In the genomic region with DNA sequence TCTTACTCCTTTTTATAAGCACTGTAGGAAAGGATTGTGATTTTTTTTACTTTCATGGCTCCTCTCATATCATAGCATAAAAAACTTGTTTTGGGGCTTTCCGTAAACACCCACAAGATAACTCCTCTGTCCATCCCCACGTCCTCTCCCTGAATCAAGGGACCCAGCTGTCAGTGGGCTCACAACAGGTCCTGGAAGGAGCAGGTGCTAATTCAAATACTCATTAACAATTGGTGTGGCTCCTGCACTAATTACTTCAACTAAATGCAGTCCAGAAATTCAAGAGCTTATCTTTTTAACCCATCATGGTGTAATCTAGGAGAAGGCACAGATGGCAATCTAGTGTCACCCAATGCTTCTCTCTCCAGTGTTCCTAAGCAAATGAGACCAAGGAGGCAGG, we compare ENCODE assay signal across 17 mouse cellular contexts. TPM values are rescaled to one million over a fixed set of nuclear protein-coding genes. Genes with fewer than 3 reads are reported as not detected.
"Had no signal": no experiment of that assay in that cellular context is flagged by ENCODE, and none has a peak within 500 bp of the region (broad histone marks: within the 10 kb centered on the region; RNA-seq: fewer than 3 reads in every experiment).

No protein-coding gene starts in this region.

- H3K9me3 ChIP-seq: kidney, embryonic 15.5 days; limb, embryonic 12.5 days; liver, embryonic 13.5 days; lung, embryonic 15.5 days; megakaryocyte, embryonic 14.5 days; midbrain, embryonic 13.5 days; neural tube, embryonic 13.5 days had no signal

- H3K4me2 ChIP-seq: kidney, embryonic 15.5 days; limb, embryonic 12.5 days; liver, embryonic 13.5 days; lung, embryonic 15.5 days; midbrain, embryonic 13.5 days; neural tube, embryonic 13.5 days had no signal

- H3K27me3 ChIP-seq: kidney, embryonic 15.5 days; limb, embryonic 12.5 days; liver, embryonic 13.5 days; lung, embryonic 15.5 days; megakaryocyte, embryonic 14.5 days; midbrain, embryonic 13.5 days; neural tube, embryonic 13.5 days had no signal

- H3K27ac ChIP-seq: kidney, embryonic 15.5 days; left cerebral cortex, adult 2 months; limb, embryonic 12.5 days; liver, embryonic 13.5 days; lung, embryonic 15.5 days; macrophage; midbrain, embryonic 13.5 days; neural tube, embryonic 13.5 days; stomach, postnatal 0 days had no signal

- H3K4me1 ChIP-seq: kidney, embryonic 15.5 days; limb, embryonic 12.5 days; liver, embryonic 13.5 days; lung, embryonic 15.5 days; megakaryocyte, embryonic 14.5 days; midbrain, embryonic 13.5 days; neural tube, embryonic 13.5 days had no signal

- H3K36me3 ChIP-seq: kidney, embryonic 15.5 days; limb, embryonic 12.5 days; liver, embryonic 13.5 days; lung, embryonic 15.5 days; midbrain, embryonic 13.5 days; neural tube, embryonic 13.5 days had no signal

- ATAC-seq: liver, postnatal 0 days; midbrain, embryonic 13.5 days had no signal

- DNase-seq: kidney, adult 2 months; kidney, postnatal 25 days; liver; liver, embryonic 13.5 days; liver, postnatal 0 days; lung, postnatal 14 days; thymus, postnatal 4 days had no signal

- H3K9ac ChIP-seq: kidney, embryonic 15.5 days; limb, embryonic 12.5 days; liver, embryonic 13.5 days; liver, postnatal 0 days; lung, embryonic 15.5 days; midbrain, embryonic 13.5 days; neural tube, embryonic 13.5 days had no signal

- H3K4me3 ChIP-seq: kidney, embryonic 15.5 days; left cerebral cortex, adult 2 months; limb, embryonic 12.5 days; liver, embryonic 13.5 days; lung, embryonic 15.5 days; megakaryocyte, embryonic 14.5 days; midbrain, embryonic 13.5 days; neural tube, embryonic 13.5 days had no signal

RNA-seq across cellular contexts. Expression of a gene that starts 8.9 kb away (rescaled TPM):
- total RNA-seq: monocyte, adult 5-6 weeks had no signal
- polyA plus RNA-seq: macrophage had no signal

RNA-seq across cellular contexts. Expression of a gene that starts 36.9 kb away (rescaled TPM):
- total RNA-seq: monocyte, adult 5-6 weeks had no signal
- polyA plus RNA-seq: liver, embryonic 13.5 days; liver, postnatal 0 days; macrophage had no signal
